Mouse (Mus musculus): ENCODE data around the gene Tesc. TPM values are rescaled to one million over a fixed set of nuclear protein-coding genes. Genes with fewer than 3 reads are reported as not detected.

The Tesc gene
- total and polyA plus RNA-seq, 2 experiments from 2014 or later, result 4.7 to 8.2 TPM

GRCm38 (mm10) chr5:118036888-118037797 lies 9.6 kb downstream of the Tesc start:
- Histone ChIP-seq H3K27ac (ENCODE audit: low read depth, low read length) (no peak overlapping the region), H3K4me1 (ENCODE audit: insufficient read depth, low read length) (no peaks in the 10 kb centered on the region; the same call in 1 of the 2 replicates), H3K27me3 (ENCODE audit: insufficient read depth, low read length) (no peaks in the 10 kb centered on the region), H3K36me3 (ENCODE audit: insufficient read depth, low read length) (no peaks in the 10 kb centered on the region), H3K9ac (replicated peaks; ENCODE audit: low read length, poor library complexity, severe bottlenecking) (no peak overlapping the region), H3K9me3 (ENCODE audit: low read length) (no peaks in the 10 kb centered on the region), H3K4me3 (ENCODE audit: low read depth, low read length) (no peak overlapping the region), H3K4me2 (ENCODE audit: low read depth, low read length, poor library complexity, severe bottlenecking) (no peak overlapping the region)
- ATAC-seq (ENCODE audit: low FRiP score), result no peak
- DNase-seq (ENCODE audit: low spot score), result no peak
- 42% methylated on average over 25 of the region's 25 CpGs for WGBS
- no peak for TF ChIP-seq CTCF (IDR thresholded peaks at IDR 0.05)

GRCm38 (mm10) chr5:118037798-118038484 lies 10.4 kb downstream of the Tesc start:
- DNase-seq (ENCODE audit: low spot score), result peak; percentile 51
- no peaks in the 10 kb centered on the region for H3K36me3 ChIP-seq (ENCODE audit: insufficient read depth, low read length)
- WGBS, result 12% methylated on average over 10 of the region's 10 CpGs
- no peaks in the 10 kb centered on the region; the same call in 1 of the 2 replicates for H3K4me1 ChIP-seq (ENCODE audit: insufficient read depth, low read length)
- H3K27me3 ChIP-seq (ENCODE audit: insufficient read depth, low read length), result no peaks in the 10 kb centered on the region
- no peak overlapping the region for H3K4me3 ChIP-seq (ENCODE audit: low read depth, low read length)
- ATAC-seq (ENCODE audit: low FRiP score), result peak; percentile 54; the same call in 1 of the 2 replicates
- no peaks in the 10 kb centered on the region for H3K9me3 ChIP-seq (ENCODE audit: low read length)
- TF ChIP-seq CTCF (IDR thresholded peaks at IDR 0.05), result no peak
- H3K9ac ChIP-seq (replicated peaks; ENCODE audit: low read length, poor library complexity, severe bottlenecking), result no peak overlapping the region
- H3K4me2 ChIP-seq (ENCODE audit: low read depth, low read length, poor library complexity, severe bottlenecking), result no peak overlapping the region
- H3K27ac ChIP-seq (ENCODE audit: low read depth, low read length), result no peak overlapping the region

GRCm38 (mm10) chr5:118039241-118039668 lies 11.7 kb downstream of the Tesc start:
- H3K27ac ChIP-seq (ENCODE audit: low read depth, low read length), result no peak overlapping the region
- no peaks in the 10 kb centered on the region for H3K27me3 ChIP-seq (ENCODE audit: insufficient read depth, low read length)
- ATAC-seq (ENCODE audit: low FRiP score), result no peak
- no peak overlapping the region for H3K4me2 ChIP-seq (ENCODE audit: low read depth, low read length, poor library complexity, severe bottlenecking)
- no peak for TF ChIP-seq CTCF (IDR thresholded peaks at IDR 0.05)
- no peaks in the 10 kb centered on the region for H3K9me3 ChIP-seq (ENCODE audit: low read length)
- no peak overlapping the region for H3K9ac ChIP-seq (replicated peaks; ENCODE audit: low read length, poor library complexity, severe bottlenecking)
- no peaks in the 10 kb centered on the region for H3K36me3 ChIP-seq (ENCODE audit: insufficient read depth, low read length)
- no peak overlapping the region for H3K4me3 ChIP-seq (ENCODE audit: low read depth, low read length)
- DNase-seq (ENCODE audit: low spot score), result peak; percentile 26
- H3K4me1 ChIP-seq (ENCODE audit: insufficient read depth, low read length), result no peaks in the 10 kb centered on the region; the same call in 1 of the 2 replicates
- WGBS, result 21% methylated on average over 12 of the region's 12 CpGs

- Histone ChIP-seq H3K27ac (ENCODE audit: low read depth, low read length) (no peak overlapping the region), H3K9me3 (ENCODE audit: low read length) (no peaks in the 10 kb centered on the region), H3K4me3 (ENCODE audit: low read depth, low read length) (no peak overlapping the region), H3K27me3 (ENCODE audit: insufficient read depth, low read length) (no peaks in the 10 kb centered on the region), H3K4me1 (ENCODE audit: insufficient read depth, low read length) (no peaks in the 10 kb centered on the region; the same call in 1 of the 2 replicates), H3K9ac (replicated peaks; ENCODE audit: low read length, poor library complexity, severe bottlenecking) (no peak overlapping the region), H3K36me3 (ENCODE audit: insufficient read depth, low read length) (no peaks in the 10 kb centered on the region), H3K4me2 (ENCODE audit: low read depth, low read length, poor library complexity, severe bottlenecking) (no peak overlapping the region)
- 87% methylated on average over 6 of the region's 6 CpGs for WGBS
- TF ChIP-seq CTCF (IDR thresholded peaks at IDR 0.05), result no peak
- ATAC-seq (ENCODE audit: low FRiP score) (no peak), DNase-seq (ENCODE audit: low spot score) (peak; percentile 74)
Measured at GRCm38 (mm10) chr5:118042599-118042998, 15.1 kb downstream of the Tesc start.

GRCm38 (mm10) chr5:118043761-118044160 lies 16.2 kb downstream of the Tesc start:
- H3K4me2 ChIP-seq (ENCODE audit: low read depth, low read length, poor library complexity, severe bottlenecking), result no peak overlapping the region
- no peaks in the 10 kb centered on the region; the same call in 1 of the 2 replicates for H3K4me1 ChIP-seq (ENCODE audit: insufficient read depth, low read length)
- H3K9me3 ChIP-seq (ENCODE audit: low read length), result no peaks in the 10 kb centered on the region
- 82% methylated on average over 4 of the region's 4 CpGs for WGBS
- no peak for TF ChIP-seq CTCF (IDR thresholded peaks at IDR 0.05)
- H3K27ac ChIP-seq (ENCODE audit: low read depth, low read length), result no peak overlapping the region
- no peak overlapping the region for H3K4me3 ChIP-seq (ENCODE audit: low read depth, low read length)
- H3K36me3 ChIP-seq (ENCODE audit: insufficient read depth, low read length), result no peaks in the 10 kb centered on the region
- H3K9ac ChIP-seq (replicated peaks; ENCODE audit: low read length, poor library complexity, severe bottlenecking), result no peak overlapping the region
- H3K27me3 ChIP-seq (ENCODE audit: insufficient read depth, low read length), result no peaks in the 10 kb centered on the region
- DNase-seq (ENCODE audit: low spot score) (no peak), ATAC-seq (ENCODE audit: low FRiP score) (no peak)

GRCm38 (mm10) chr5:118044907-118045306 lies 17.4 kb downstream of the Tesc start:
- Histone ChIP-seq H3K9me3 (ENCODE audit: low read length) (no peaks in the 10 kb centered on the region), H3K4me1 (ENCODE audit: insufficient read depth, low read length) (no peaks in the 10 kb centered on the region), H3K27me3 (ENCODE audit: insufficient read depth, low read length) (no peaks in the 10 kb centered on the region), H3K9ac (replicated peaks; ENCODE audit: low read length, poor library complexity, severe bottlenecking) (no peak overlapping the region), H3K4me2 (ENCODE audit: low read depth, low read length, poor library complexity, severe bottlenecking) (no peak overlapping the region), H3K36me3 (ENCODE audit: insufficient read depth, low read length) (no peaks in the 10 kb centered on the region), H3K4me3 (ENCODE audit: low read depth, low read length) (no peak overlapping the region), H3K27ac (ENCODE audit: low read depth, low read length) (no peak overlapping the region)
- 74% methylated on average over 6 of the region's 6 CpGs for WGBS
- no peak for TF ChIP-seq CTCF (IDR thresholded peaks at IDR 0.05)
- ATAC-seq (ENCODE audit: low FRiP score) (no peak), DNase-seq (ENCODE audit: low spot score) (peak; percentile 47)

Data from midbrain, postnatal 0 days (tissue).